Mouse (Mus musculus) naive thymus-derived CD4-positive, alpha-beta T cell, adult 2 months (primary cell): ENCODE measurements at regions not wholly inside any gene's neighbourhood (a gene's known extent, or its start where the extent isn't known, plus 50 kb on each side); places are given as distances from the start of the nearest gene placed in this dataset.

Experiments
- DNase-seq: peaks from one replicate; pipeline ENCODE4 v3.0.0-alpha.2; 2011; ENCODE audit warnings: low read depth

DNA sequence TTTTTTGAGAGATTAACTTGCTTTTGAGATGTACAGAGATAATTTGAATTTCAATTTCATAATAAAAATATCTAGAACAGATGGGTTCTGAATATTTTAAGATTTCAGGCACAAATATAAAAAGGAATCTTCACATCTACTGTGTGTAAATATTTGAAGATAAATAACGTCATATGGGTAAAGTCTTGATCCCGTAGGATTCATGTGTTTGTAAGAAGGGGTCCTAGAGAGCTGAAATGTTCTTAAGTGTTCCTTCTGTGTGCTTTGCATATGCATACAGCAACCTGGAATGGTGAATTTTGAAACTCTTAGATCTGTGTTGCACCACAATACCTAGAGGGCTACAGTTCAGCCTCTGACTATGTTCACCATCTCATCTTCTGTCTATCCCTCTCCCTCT, 131.4 kb upstream of the Slc35b3 start:
- no peak for DNase-seq

GRCm38 (mm10) chr13:39084544-39084943, 123.9 kb upstream of the Slc35b3 start:
- DNase-seq = no peak

GRCm38 (mm10) chr13:39074211-39074610, 113.5 kb upstream of the Slc35b3 start:
- DNase-seq = no peak

DNA sequence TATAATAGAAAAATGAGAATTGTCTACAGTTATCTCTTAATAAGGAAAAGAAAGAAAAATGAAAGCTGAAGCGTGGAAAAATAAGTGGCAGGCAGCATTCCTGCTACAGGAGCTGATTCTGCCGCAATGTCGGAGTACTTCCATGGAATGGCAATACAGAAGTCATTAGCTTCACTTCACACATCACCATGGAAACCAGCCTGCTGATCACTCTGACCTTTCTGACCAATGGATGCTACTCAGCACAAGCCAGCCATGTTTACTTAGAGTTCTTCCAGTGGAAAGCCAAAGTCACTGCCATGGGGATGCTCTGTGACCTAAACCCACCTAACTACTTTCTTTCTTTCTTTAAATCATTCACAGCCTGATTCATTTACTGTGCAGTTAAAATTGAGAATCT, 71.6 kb upstream of the Slc35b3 start:
- no peak for DNase-seq

- no peak for DNase-seq
Measured at GRCm38 (mm10) chr13:39020168-39020567, 59.5 kb upstream of the Slc35b3 start.

DNA sequence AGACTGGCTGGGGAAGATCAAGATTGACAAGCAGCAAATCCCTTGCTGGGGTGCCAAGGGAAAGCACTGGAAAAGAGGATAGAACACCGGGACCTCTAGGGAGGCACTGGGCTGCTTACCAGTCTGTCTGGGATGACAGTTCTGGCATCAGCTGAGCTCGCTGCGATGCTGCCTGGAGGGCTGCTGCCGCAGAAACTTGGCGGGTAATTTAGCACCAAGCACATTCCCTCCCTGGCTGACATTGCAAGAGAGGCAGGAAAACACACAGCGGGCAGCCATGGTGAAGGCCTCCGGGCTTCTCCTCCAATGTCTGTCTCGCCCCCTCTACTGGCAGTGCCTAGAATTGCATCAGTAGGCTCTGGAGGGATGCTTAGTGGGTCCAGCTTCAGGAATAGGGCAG, 51.0 kb upstream of the Slc35b3 start:
- peak; percentile 74 for DNase-seq
